Mouse (Mus musculus) B cell, adult 2 months (primary cell): ENCODE measurements around the gene Cacna1s.
A peak's percentile ranks its signal among the peaks of the same experiment; 100 is the strongest.

Experiments
- DNase-seq, 2 experiments: peaks; one replicate each; pipeline ENCODE4 v3.0.0; 2022

Gene Cacna1s

DNA sequence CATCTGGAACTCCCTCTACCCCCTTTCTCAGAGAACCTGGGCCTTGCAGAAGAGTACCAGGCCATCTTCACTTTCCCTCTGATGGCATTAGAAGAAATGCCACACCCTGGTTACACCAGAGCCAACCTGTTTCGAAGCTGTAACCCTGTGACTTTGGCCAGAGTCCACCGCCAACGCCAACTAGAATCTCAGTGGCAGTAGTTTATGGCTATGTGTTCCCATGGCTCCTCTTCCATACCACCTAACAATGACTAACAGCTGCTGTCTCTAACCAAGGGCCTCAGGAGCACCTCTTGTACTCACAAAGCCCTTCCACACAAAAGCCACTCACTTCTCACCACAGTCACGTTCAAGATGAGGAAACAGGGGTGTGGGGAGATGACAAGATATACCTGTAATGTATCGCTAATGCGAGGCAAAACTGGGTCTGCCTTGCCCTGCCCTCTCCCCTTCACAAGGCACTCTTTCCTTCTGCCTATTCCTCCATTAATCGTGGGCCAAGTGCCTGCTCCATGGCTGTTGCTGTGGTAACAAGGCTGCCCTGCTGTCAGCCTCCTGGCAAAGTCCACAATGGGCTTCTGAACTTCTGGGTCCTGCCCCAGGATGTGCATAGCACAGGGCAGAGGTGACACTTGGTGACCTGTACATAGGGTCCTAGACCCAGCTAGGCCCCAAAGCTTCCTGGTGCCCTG, 67.2 kb downstream of the Cacna1s start:
- no peak for DNase-seq

DNA sequence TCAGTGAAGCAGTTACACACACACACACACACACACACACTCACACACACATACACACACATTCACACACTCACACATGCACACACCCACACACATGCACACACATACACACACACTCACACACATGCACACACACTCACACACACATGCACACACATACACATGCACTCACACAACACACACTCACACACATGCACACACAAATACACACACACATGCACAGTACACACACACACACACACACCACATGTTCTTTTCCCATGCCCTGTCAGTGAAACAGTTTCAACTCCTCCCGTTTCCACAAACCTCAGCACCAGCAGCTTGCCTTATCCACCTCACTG, 67.7 kb downstream of the Cacna1s start:
- DNase-seq, result no peak

DNA sequence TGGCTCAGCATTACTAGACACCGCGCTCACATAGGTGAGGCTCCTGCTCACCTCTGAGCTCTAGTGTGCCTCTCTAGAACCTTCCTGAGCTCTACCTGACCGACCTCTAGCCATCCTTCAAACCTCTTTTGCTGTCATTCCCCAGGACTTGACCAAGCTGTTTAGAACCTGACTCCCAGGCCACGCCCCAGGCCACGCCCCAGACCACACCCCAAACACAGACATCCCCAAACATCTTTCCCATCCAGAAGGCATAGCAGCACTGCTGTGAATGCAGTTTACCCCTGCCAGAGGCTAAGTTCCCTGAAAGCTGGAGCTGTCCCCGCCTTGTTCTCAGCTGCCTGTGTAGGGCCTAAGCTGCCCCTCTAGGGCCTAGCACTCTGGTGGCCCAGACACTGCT, 68.2 kb downstream of the Cacna1s start:
- DNase-seq, result no peak

DNA sequence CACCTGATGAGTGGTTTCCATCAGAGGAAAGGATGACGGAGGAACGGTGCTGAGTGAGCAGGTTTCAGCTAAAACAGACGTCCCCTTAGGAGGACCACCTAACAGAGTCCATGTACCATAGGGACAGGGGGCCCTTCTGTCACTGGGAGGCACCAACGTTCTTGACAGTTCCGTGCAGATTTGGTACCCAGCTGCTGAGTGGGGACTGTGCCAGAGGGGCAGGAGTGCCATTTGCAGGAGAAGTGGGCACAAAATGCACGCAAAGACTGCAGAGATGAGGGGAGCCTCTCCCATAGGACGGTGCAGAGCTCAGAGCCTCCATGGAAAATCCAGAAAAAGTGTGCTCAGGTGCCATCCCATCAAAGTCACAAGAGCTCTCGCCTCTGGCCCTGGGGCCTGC, 69.5 kb downstream of the Cacna1s start:
- no peak for DNase-seq

DNA sequence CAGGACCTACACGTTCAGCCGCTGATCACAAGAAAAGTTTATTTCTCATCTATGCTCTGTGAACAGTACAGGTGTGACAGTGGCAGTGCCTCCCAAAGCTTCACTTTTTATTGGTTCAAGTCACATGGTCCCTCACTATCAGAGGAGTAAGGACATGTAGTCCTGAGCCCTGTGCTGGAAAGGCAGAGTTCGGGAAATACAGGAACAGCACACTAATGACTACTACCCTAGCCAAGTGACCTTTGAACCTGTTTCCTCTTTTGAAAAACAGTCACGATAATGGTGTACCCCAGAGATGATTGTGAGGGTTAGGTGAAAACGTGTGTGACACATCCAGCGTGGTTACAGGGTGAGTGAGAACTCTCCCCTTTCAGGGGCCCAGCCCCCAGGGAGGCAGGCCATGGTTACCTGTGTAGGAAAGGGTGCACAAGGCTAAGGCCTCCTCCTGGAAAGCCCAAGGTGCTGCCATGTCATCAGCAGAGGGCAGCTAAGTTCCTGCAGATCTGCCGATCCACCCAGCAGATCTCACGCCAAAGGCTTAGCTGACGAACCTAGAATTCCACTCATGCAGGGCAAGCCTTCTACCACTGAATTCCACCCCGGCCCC, 73.7 kb downstream of the Cacna1s start:
- no peak for DNase-seq

DNA sequence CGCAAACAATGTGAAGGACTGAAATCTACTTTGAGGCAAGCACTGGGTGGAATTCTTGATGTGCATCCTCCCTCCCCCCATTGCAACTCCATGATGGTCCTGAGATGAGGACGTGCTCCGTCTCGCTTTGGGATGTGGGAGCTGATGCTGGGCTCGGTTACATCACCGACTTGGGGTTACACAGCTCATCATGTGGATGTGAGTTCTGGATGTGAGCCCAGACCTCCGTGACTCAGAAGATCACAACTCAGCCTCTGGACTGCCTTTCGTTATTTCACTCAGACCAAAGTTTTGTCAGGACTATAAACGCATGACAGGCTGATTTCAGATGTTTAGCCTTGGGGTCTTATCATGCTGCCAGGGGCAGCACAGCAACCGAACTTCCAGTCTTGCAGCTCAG, 74.3 kb downstream of the Cacna1s start:
- DNase-seq, result no peak

DNA sequence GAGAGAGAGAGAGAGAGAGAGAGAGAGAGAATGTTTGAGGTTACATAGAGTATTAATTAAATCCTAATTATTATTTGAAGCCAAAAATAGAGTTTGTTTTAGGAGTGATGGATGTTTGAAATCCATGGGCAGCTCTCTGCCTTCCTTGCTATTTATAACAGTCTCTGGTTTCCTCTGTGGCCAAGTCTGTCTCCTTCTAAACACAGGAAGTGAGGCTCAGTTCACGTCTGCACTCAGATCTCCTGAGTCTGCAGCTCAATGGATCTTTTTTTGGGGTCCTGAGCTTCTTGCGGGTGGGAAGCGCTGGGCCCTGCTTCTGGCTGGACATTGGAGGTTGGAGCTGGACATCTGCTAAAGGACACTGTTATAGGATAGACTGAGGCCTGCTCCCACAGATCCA, 75.3 kb downstream of the Cacna1s start:
- DNase-seq, result no peak

DNA sequence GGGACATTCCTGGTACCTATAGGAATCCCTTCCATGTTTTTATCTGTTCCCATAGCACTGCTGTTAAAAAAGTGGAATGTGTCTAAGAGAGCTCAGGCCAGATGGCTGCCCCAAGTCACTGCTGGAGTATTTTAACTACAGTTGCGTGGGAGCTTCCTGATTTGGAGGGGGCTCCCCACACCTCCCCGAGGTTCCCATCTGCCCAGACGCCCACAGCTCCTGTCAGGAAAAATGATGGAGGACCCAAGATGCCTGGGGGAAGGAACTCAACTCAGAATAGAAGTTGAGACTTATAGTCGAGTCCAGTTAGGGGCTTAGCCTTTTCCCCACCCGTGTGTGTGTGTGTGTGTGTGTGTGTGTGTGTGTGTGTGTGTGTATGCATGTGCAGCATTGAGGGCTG, 75.9 kb downstream of the Cacna1s start:
- no peak for DNase-seq

DNA sequence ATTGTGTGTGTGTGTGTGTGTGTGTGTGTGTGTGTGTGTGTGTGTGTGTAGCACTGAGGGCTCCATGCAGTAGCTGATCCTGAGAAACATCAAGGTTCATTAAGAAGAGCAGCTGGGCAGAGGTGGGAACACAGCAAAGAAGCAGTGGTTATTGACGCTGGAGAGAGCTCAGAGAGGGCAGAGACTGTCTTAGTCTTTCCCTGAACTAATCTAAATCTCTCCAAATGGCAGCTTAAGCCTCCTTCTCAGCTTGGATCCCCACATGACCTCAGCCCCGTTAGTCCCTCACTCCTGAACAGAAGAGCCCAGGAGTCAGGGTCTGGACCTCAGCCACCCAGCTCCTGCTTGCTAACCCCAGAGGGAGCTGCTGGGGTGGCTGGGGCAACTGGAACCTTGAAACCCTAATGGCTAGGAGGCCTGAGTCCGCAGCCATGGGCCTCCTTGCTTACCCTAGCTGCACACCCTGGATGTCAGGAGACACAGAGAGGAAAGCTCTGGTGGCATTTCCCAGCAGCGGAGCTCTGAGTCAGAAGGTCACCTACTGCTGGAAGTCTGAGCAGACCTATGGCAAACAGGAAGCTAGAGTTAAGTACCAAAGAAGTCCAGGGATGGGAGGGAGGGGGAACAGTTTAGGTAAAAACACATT, 76.5 kb downstream of the Cacna1s start:
- no peak for DNase-seq

DNA sequence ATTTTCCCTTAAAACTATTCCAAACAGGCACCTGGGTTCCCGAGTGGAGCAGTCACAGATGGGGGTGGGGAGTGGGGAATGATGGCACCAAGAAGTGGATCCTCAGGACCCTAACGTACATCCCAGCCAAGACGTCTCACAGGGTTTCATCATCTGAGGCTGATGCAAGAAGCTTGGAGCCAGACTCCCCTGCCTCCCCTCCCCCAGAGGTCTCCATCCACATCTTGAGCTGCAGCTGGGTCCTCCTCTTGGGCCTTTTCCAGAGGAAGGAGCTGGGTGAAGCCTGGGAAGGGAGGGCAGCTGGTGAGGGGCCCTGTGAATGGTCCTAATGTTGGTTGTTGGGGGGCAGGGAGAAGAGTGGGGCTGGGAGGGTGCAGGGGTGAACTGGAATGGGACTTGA, 77.6 kb downstream of the Cacna1s start:
- no peak for DNase-seq

DNA sequence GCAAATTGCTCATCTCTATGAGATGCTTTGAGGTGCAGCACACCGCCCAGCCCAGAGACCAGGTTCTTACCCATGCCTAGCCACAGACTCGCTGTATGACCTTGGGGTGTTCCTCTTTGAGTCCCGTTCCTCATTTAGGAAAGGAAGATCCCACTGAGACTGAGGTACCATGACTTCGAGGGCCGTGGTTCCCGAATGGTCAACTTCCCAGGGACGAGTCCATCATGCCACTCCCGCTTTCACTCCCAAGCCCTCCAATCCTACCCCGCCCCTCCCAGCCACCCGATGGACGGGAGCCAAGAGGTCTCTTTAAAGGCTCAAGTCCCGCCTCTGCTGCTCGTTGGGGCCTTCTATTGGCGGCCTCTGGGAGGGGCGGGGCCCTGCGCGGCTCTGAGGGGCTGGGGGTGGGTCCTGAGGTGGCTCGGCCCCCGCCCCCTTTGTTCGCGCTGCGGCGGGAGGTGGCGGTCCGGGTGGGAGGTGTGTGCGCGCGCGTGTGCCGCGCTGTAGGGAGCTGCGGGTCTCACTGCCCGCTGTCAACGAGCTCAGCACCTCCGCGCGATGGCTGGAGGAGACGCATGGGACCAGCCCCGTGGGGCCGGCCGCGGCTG, 78.5 kb downstream of the Cacna1s start, which contains the start of gene Kif21b:
Gene Kif21b (plus strand): TSS at position 439 of the 608 bp plus-strand sequence.
- peak; percentile 91 for DNase-seq

DNA sequence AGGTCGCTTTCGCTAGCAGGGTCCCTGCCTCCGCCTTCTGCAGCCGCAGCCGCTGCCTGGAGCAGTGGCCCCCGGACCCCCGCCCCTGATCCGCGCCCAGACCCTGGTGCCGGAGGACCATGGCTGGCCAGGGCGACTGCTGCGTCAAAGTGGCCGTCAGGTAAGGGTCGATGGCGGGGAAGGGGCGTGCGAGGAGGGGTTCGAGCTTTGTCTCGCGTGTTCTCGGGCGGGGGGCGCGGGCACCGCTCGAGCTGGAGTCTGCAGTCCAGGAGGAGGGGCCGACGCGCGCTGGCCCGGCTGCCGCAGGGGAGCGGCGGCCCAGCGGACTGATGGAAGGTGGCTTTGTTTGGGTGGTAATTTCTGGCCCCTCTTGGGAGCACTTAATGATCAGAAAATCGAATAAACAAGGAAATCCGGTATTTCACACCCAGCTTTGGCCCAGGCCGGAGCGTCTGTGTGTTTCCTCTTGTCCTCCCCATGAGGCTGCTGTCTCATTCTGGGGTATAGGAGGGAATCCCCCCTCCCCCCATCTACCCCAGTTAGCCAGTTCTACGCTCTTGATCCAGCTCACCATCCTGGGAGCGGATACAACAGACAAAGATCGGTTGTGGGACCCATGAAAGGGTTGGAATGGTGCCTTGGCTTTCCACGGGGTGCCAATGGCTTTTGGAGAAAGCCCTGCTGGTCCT, 79.2 kb downstream of the Cacna1s start:
- DNase-seq, result peak; percentile 38 to 44

DNA sequence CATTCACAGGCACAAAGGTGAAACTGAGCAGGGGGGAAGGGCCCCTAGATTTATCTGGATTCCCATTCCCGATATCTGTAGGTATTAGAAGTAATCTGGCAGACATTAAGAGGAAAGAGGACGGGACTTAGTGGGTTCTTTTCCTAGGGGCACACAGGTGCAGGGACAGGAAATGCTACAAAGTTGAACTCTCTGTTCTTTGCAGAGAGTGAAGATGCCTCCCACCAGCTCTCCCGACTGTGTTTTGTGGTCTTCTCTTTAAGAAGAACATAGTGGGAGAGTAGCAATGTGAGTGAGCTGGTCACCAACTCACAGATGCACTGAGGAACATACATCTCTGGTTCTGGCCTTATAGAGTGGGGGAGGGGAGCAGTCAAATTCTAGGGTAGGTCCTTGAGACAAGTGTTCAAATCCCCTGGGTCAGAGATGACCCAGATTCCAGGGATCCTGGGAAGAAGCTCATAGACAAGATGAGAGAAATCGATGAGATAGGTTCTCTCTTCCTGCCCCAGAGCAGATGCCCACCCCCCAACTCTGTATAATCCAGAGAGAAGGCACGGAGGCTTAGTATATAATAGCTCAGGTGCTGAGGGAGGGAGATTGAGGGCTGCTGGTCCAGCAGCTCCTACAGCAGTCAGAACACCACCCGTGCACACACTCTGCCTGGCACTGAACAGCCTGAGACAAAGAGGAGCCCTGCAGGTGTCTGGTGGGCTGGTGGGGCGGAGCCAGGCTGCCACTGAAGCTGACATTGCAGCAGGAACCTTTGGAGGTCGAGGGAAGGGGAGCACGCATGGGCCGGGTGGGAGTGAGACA, 80.0 kb downstream of the Cacna1s start:
- peak in 1 of 2 experiments; percentile 28 for DNase-seq

DNA sequence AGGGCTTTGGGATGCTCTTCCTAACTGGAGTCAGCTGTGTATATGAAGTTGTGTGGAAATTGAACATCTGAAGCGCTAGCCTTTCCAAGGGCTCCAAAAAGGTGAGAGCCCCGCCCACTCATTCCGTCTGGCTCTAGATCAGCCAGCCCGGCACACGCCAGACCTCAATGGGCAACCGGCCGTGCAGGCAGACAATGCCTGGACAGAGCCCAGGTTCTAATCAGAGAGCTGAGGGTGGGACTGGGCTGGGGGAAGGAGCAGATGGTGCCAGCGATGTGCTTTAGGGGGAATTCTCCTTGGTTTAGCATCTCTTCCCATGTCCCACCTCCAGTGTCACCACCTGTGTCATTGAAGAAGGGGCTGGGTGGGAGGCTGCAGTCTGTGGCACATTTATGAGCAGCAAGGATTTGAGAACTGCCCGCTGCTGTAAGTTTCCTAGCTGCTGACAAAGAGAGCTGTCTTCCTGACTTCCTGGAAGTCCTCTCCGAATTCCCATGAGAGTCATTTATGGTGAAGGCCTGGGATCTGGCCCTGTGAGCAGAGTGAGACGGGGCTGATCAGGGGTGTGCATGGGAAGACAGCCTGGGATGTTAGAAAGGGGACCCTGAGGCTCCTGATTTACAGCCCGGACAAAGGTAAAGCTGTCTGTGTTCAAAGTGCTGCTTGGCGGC, 81.2 kb downstream of the Cacna1s start:
- no peak for DNase-seq

DNA sequence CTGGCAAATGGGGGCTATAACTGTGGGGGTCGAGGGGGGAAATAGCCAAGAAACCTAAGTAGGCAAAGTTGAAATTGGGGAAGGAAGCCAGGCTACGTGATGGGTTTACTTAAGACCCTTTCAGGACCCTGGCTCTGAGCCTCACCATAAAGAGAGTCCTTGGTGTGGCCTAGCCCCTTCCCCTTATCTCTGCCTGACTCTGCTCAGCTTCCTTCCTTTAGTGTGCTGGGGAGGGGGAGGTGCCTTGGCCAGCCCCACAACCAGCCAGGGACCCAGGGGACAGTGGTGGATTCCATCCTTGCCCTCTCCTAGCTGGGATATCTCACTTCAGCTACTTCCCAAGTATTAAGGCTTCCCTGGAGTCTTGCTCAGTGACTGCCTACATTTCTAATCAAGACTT, 82.0 kb downstream of the Cacna1s start:
- DNase-seq, result no peak

DNA sequence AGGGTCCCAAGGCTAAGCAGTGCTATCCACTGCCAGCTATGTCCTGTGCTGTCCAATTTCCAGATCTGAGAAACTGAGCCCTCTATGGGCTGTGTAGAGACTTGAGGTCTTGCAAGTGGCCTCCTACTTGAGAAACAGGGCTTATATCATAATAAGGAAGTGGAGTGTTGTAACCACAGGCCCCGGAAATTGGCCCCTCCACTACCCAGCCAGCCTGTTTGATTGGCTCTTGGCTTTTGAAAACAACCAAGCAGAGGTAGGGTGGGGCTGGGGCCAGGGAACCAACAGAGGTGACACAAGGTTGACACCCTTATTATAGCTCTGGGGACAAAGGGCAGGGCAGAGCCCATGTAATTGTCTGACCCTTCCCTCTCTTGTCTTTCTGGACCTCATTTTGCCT, 82.5 kb downstream of the Cacna1s start:
- DNase-seq, result peak; percentile 84 to 89

DNA sequence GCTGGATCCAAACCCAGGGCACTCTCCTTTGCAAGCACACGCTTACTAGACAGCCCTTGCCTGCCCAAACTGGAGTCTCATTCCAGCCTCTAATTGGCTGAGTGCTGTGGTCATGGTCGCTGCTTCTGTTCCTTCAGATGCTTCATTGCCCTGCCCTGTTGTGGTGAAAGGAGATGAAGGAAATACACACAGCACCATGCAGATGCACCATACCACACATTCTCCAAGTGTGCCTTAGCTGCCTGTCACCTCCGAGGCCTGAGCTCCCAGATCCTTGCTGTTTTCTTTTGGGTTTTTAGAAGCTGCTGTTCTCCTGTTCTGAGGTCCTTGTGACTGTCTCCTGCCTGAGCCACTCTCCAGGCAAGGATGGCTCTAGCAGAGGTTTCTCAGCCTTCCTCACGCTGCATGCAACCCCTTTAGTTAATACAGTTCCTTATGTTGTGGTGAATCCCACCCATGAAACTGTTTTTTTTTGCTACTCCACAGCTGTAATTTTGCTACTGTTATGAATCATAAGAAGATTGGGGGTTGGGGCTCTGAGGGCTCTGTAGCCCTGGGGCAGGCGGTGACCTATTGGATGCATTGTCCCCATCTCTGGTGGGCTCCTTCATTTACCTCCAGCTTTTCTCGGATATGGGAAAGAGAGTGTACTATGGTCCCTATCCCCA, 83.4 kb downstream of the Cacna1s start:
- DNase-seq, result peak; percentile 42 to 53

DNA sequence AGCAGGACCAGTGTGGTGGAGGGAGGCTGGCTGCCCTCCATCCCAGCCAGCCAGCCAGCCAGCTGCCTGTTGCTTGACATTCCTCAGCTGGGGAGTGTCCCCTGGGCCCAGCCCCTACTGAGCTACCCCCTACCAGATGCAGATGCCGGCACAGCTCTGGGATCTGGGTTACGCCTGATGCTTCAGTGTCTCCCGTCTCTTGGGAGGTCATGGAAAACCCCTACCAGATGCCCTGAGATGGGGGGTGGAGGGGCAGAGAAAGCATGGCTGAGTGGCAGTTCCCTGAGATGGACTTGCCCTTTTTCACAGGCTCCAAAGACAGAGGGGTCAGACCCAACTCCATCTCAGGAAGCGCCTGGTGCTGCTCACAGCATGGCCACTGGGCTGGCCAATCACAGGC, 84.0 kb downstream of the Cacna1s start:
- DNase-seq, result peak; percentile 40 to 48

DNA sequence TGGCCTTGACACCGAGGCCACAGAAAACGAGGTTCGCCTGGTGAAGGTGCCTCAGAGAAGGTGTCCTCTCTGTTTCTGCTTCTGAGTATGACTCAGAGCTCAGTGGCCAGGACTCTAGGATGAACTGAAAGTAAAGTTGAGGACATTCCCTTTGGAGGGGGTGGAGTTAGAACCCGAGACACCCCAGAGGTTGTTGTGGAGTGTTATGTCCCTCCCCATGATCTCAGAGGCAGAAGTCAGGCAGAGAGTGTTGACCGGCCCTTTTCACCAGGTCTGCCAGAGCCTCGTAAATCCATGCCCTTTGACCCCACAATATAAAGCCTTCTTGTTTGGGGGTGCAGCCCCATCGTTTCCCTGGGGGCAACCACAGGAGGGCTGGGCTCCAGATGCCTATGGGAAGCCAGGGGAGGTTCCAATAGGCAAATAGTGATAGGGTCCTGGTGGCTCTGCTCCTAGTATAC, 84.6 kb downstream of the Cacna1s start:
- DNase-seq, result no peak

DNA sequence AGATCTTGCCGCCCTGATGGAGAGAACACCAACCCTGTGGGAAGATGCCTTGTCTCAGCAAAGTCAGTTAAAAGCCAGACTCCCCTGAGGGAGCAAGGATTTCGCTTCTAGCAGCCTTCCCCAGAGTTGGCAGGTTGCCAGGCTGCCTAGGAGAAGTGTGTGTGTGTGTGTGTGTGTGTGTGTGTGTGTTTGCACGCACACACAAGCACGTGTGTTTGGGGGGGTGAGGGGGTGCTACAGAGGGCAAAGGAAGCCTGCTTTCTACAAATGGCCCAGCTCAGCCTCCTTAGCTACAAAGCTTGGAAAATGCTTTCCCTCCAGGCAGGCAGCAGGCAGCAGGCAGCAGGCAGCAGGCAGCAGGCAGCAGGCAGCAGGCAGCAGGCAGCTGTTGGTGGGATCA, 85.0 kb downstream of the Cacna1s start:
- peak; percentile 52 to 56 for DNase-seq

DNA sequence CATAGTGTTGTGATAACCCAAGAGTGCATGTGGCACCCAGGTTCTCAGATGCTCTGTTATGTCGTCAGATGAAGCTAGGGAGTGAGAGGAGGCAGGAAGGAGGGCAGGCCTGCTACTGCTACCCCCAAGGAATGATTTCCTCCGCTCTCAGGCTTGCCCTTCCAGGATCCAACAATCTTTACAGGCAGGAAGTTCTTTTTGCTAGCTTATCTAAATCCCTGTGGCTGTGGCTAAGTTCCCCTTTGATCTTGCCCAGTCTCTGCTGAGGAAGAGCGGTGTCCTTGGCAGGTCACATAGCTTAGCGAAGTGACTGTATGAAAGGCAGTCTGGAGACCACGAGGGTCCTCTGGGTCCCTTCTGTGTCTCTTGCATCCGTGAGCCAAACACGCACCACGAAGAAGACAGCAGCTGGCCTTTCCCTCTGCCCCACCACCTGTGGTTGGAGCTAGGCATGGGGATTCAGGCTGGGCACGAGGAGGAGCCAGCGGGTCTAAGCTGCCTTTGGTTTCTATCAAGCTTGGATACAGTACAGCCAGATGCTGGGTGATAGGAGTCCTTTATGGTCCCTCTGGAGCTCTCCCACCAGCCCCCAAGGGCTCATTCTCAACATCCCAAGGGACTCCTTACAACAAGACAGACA, 85.8 kb downstream of the Cacna1s start:
- no peak for DNase-seq
